In genomic region chr11:69915667-69916627, GRCm38 (mm10) we compare ENCODE assay signal across 9 mouse cellular contexts. TPM values are rescaled to one million over a fixed set of nuclear protein-coding genes. Genes with fewer than 3 reads are reported as not detected.
DNase-seq lines count a peak whose midpoint lies in the region; ATAC-seq and TF ChIP-seq lines count a peak whose summit lies in the region.
"Had no signal": no experiment of that assay in that cellular context is flagged by ENCODE, and none has a peak within 500 bp of the region (broad histone marks: within the 10 kb centered on the region; RNA-seq: fewer than 3 reads in every experiment).

No protein-coding gene starts in this region.

- no peak overlapping the region for H3K27ac ChIP-seq in midbrain, embryonic 10.5 days (replicated peaks)
- H3K27ac ChIP-seq in midbrain, embryonic 14.5 days (replicated peaks; ENCODE audit: low read depth, low read length), result no peak overlapping the region; the same call in 1 of the 2 replicates
- no peak overlapping the region for H3K27ac ChIP-seq in hindbrain, postnatal 0 days
- no peak overlapping the region for H3K27ac ChIP-seq in neural tube, embryonic 12.5 days
- H3K27ac ChIP-seq: kidney, postnatal 0 days had no signal

- no peaks in the 10 kb centered on the region for H3K9me3 ChIP-seq in midbrain, embryonic 10.5 days (replicated peaks)
- no peaks in the 10 kb centered on the region for H3K9me3 ChIP-seq in midbrain, embryonic 14.5 days (ENCODE audit: control insufficient read depth, low read length)
- H3K9me3 ChIP-seq in hindbrain, postnatal 0 days (ENCODE audit: low read length), result no peaks in the 10 kb centered on the region
- H3K9me3 ChIP-seq in neural tube, embryonic 12.5 days, result no peaks in the 10 kb centered on the region

- no peak overlapping the region for H3K4me2 ChIP-seq in midbrain, embryonic 14.5 days (ENCODE audit: low read length)
- H3K4me2 ChIP-seq in hindbrain, postnatal 0 days (ENCODE audit: low read depth, low read length), result no peak overlapping the region
- H3K4me2 ChIP-seq in neural tube, embryonic 12.5 days (replicated peaks), result peak overlapping the region; percentile 100

- ATAC-seq in midbrain, embryonic 14.5 days (ENCODE audit: low FRiP score, low TSS enrichment), result no peak
- ATAC-seq in hindbrain, postnatal 0 days, result no peak
- ATAC-seq in neural tube, embryonic 12.5 days (ENCODE audit: low FRiP score, low read depth), result no peak

- H3K4me1 ChIP-seq in midbrain, embryonic 10.5 days, result peaks cover 68% of the 10 kb centered on the region
- peaks cover 21% of the 10 kb centered on the region for H3K4me1 ChIP-seq in midbrain, embryonic 14.5 days (ENCODE audit: control insufficient read depth, insufficient read depth, low read length)
- peaks cover 15% of the 10 kb centered on the region for H3K4me1 ChIP-seq in hindbrain, postnatal 0 days (ENCODE audit: insufficient read depth, low read length)
- peaks cover 41% of the 10 kb centered on the region for H3K4me1 ChIP-seq in neural tube, embryonic 12.5 days

- peak overlapping the region; percentile 97 for H3K4me3 ChIP-seq in midbrain, embryonic 10.5 days
- no peak overlapping the region for H3K4me3 ChIP-seq in midbrain, embryonic 14.5 days (replicated peaks; ENCODE audit: low read depth, low read length)
- H3K4me3 ChIP-seq in hindbrain, postnatal 0 days (ENCODE audit: low read length), result no peak overlapping the region
- H3K4me3 ChIP-seq in neural tube, embryonic 12.5 days, result no peak overlapping the region

- no peak overlapping the region for H3K9ac ChIP-seq in midbrain, embryonic 14.5 days (replicated peaks; ENCODE audit: low read length)
- no peak overlapping the region for H3K9ac ChIP-seq in hindbrain, postnatal 0 days (replicated peaks; ENCODE audit: low read length)
- no peak overlapping the region for H3K9ac ChIP-seq in neural tube, embryonic 12.5 days

- H3K27me3 ChIP-seq in midbrain, embryonic 10.5 days (ENCODE audit: low read depth, poor library complexity, severe bottlenecking), result no peaks in the 10 kb centered on the region
- H3K27me3 ChIP-seq in midbrain, embryonic 14.5 days (ENCODE audit: control insufficient read depth, insufficient read depth, low read length), result no peaks in the 10 kb centered on the region
- no peaks in the 10 kb centered on the region for H3K27me3 ChIP-seq in hindbrain, postnatal 0 days (ENCODE audit: insufficient read depth, low read length)
- H3K27me3 ChIP-seq in neural tube, embryonic 12.5 days (replicated peaks), result no peaks in the 10 kb centered on the region

- DNase-seq in midbrain, embryonic 10.5 days (ENCODE audit: low spot score), result no peak
- no peak for DNase-seq in midbrain, embryonic 14.5 days
- peak; percentile 87 for DNase-seq in c-Kit-positive CD71-positive TER-119-positive erythroid progenitor cells, embryonic 14.5 days (ENCODE audit: low spot score)
- no peak for DNase-seq in hindbrain, postnatal 0 days (ENCODE audit: low spot score)
- DNase-seq in layer of hippocampus, postnatal 14 days (ENCODE audit: low spot score in 2 of 2), result no peak
- no peak for DNase-seq in retina, postnatal 1 day
- no peak for DNase-seq in right cerebral cortex, postnatal 25 days

- WGBS in midbrain, embryonic 10.5 days, result 76% methylated on average over 5 of the region's 5 CpGs
- WGBS in midbrain, embryonic 14.5 days, result 76% methylated on average over 5 of the region's 5 CpGs
- WGBS in hindbrain, postnatal 0 days, result 70% methylated on average over 5 of the region's 5 CpGs
- 65% methylated on average over 5 of the region's 5 CpGs for WGBS in neural tube, embryonic 12.5 days

- H3K36me3 ChIP-seq in midbrain, embryonic 10.5 days, result peaks cover 78% of the 10 kb centered on the region
- peaks cover 69% of the 10 kb centered on the region for H3K36me3 ChIP-seq in midbrain, embryonic 14.5 days (ENCODE audit: control insufficient read depth, insufficient read depth, low read length)
- peaks cover 52% of the 10 kb centered on the region for H3K36me3 ChIP-seq in hindbrain, postnatal 0 days (ENCODE audit: insufficient read depth, low read length)
- H3K36me3 ChIP-seq in neural tube, embryonic 12.5 days, result peaks cover 70% of the 10 kb centered on the region

- TF ChIP-seq CTCF in hindbrain, postnatal 0 days (IDR thresholded peaks at IDR 0.05; ENCODE audit: low read depth), result peak; percentile 37

RNA-seq across cellular contexts. Expression of gene Gps2, which starts 2.3 kb away (rescaled TPM):
- 98.4 and 111 TPM in 2 replicates for polyA plus RNA-seq in midbrain, embryonic 10.5 days (2016; fragmentation: Nextera tagmentation; extraction: Ambion mirVana)
- polyA plus RNA-seq in midbrain, embryonic 14.5 days (2014; fragmentation: Nextera tagmentation; extraction: Ambion mirVana), result 56.4 and 62.4 TPM in 2 replicates
- 48.1 and 67.6 TPM in 2 replicates for total RNA-seq in hindbrain, postnatal 0 days (2014; rRNA removed)
- polyA plus RNA-seq in hindbrain, postnatal 0 days (2015; fragmentation: Nextera tagmentation; extraction: Ambion mirVana), result 60.8 and 65.9 TPM in 2 replicates
- polyA plus RNA-seq in neural tube, embryonic 12.5 days (2016; fragmentation: Nextera tagmentation; extraction: Ambion mirVana), result 82.4 and 92.0 TPM in 2 replicates
- 10 to 100 TPM; 28.5 to 29.3 TPM for total RNA-seq in layer of hippocampus, postnatal 14 days (2021)

RNA-seq across cellular contexts. Expression of gene Eif5a, which starts 5.8 kb away (rescaled TPM):
- polyA plus RNA-seq in midbrain, embryonic 10.5 days (2016; fragmentation: Nextera tagmentation; extraction: Ambion mirVana), result 2,258 and 2,701 TPM in 2 replicates
- 1,083 and 1,099 TPM in 2 replicates for polyA plus RNA-seq in midbrain, embryonic 14.5 days (2014; fragmentation: Nextera tagmentation; extraction: Ambion mirVana)
- total RNA-seq in hindbrain, postnatal 0 days (2014; rRNA removed), result 491 and 500 TPM in 2 replicates
- 1,157 and 1,160 TPM in 2 replicates for polyA plus RNA-seq in hindbrain, postnatal 0 days (2015; fragmentation: Nextera tagmentation; extraction: Ambion mirVana)
- 1,451 and 1,549 TPM in 2 replicates for polyA plus RNA-seq in neural tube, embryonic 12.5 days (2016; fragmentation: Nextera tagmentation; extraction: Ambion mirVana)
- 100 to 1,000 TPM; 446 to 451 TPM for total RNA-seq in layer of hippocampus, postnatal 14 days (2021)

RNA-seq across cellular contexts. Expression of gene Neurl4, which starts 15.1 kb away (rescaled TPM):
- 12.8 and 14.3 TPM in 2 replicates for polyA plus RNA-seq in midbrain, embryonic 10.5 days (2016; fragmentation: Nextera tagmentation; extraction: Ambion mirVana)
- polyA plus RNA-seq in midbrain, embryonic 14.5 days (2014; fragmentation: Nextera tagmentation; extraction: Ambion mirVana), result 27.5 and 29.0 TPM in 2 replicates
- total RNA-seq in hindbrain, postnatal 0 days (2014; rRNA removed), result 95.1 and 118 TPM in 2 replicates
- 11.9 and 13.1 TPM in 2 replicates for polyA plus RNA-seq in hindbrain, postnatal 0 days (2015; fragmentation: Nextera tagmentation; extraction: Ambion mirVana)
- 19.8 and 20.4 TPM in 2 replicates for polyA plus RNA-seq in neural tube, embryonic 12.5 days (2016; fragmentation: Nextera tagmentation; extraction: Ambion mirVana)
- 100 to 1,000 TPM; 108 to 124 TPM for total RNA-seq in layer of hippocampus, postnatal 14 days (2021)

RNA-seq across cellular contexts. Expression of gene 2810408A11Rik, which starts 15.2 kb away (rescaled TPM):
- 14.8 and 20.5 TPM in 2 replicates for polyA plus RNA-seq in midbrain, embryonic 10.5 days (2016; fragmentation: Nextera tagmentation; extraction: Ambion mirVana)
- polyA plus RNA-seq in midbrain, embryonic 14.5 days (2014; fragmentation: Nextera tagmentation; extraction: Ambion mirVana), result 9.4 and 13.0 TPM in 2 replicates
- total RNA-seq in hindbrain, postnatal 0 days (2014; rRNA removed), result 2.9 and 9.7 TPM in 2 replicates
- polyA plus RNA-seq in hindbrain, postnatal 0 days (2015; fragmentation: Nextera tagmentation; extraction: Ambion mirVana), result 6.5 and 8.1 TPM in 2 replicates
- polyA plus RNA-seq in neural tube, embryonic 12.5 days (2016; fragmentation: Nextera tagmentation; extraction: Ambion mirVana), result 17.7 and 18.1 TPM in 2 replicates
- 1 to 10 TPM; 1.5 to 2.1 TPM for total RNA-seq in layer of hippocampus, postnatal 14 days (2021)

RNA-seq across cellular contexts. Expression of gene Ybx2, which starts 19.6 kb away (rescaled TPM):
- polyA plus RNA-seq in midbrain, embryonic 10.5 days (2016; fragmentation: Nextera tagmentation; extraction: Ambion mirVana), result 2.4 and 2.8 TPM in 2 replicates
- polyA plus RNA-seq in midbrain, embryonic 14.5 days (2014; fragmentation: Nextera tagmentation; extraction: Ambion mirVana), result 4.3 and 10.4 TPM in 2 replicates
- total RNA-seq in hindbrain, postnatal 0 days (2014; rRNA removed), result 23.9 and 31.1 TPM in 2 replicates
- polyA plus RNA-seq in hindbrain, postnatal 0 days (2015; fragmentation: Nextera tagmentation; extraction: Ambion mirVana), result 3.3 and 5.9 TPM in 2 replicates
- polyA plus RNA-seq in neural tube, embryonic 12.5 days (2016; fragmentation: Nextera tagmentation; extraction: Ambion mirVana), result 5.5 and 6.0 TPM in 2 replicates
- total RNA-seq in layer of hippocampus, postnatal 14 days (2021), result 1 to 10 TPM; 8.3 to 9.7 TPM
